Mouse (Mus musculus) lung, embryonic 14.5 days (tissue): ENCODE data around the gene Zfp458. TPM values are rescaled to one million over a fixed set of nuclear protein-coding genes. Genes with fewer than 3 reads are reported as not detected.
"Not testable (repeated sequence)": the region's sequence is repeated elsewhere in the genome, so short reads cannot be mapped to it uniquely, and the experiment has no call there.

Experiments
- ATAC-seq: fragments of 200-750 bp; cut with Nextera tagmentation; 2 replicates; pipeline ENCODE4 v1.8.0; 2017; ENCODE audit warnings: mild to moderate bottlenecking, moderate TSS enrichment, moderate library complexity; ENCODE audit not compliant: insufficient read depth
- DNase-seq: peaks from one replicate; pipeline ENCODE4 v3.0.0-alpha.2; 2015
- H3K27ac ChIP-seq: fragments of 300-500 bp; sonication (generic); 2 replicates; pipeline ENCODE4 v1.5.1; 2014; ENCODE audit warnings: low read depth, mild to moderate bottlenecking, moderate library complexity
- H3K27me3 ChIP-seq: fragments of 300-500 bp; sonication (generic); 2 replicates; pipeline ENCODE4 v1.6.1; 2014; ENCODE audit warnings: low read length, control low read depth; ENCODE audit not compliant: insufficient read depth
- H3K36me3 ChIP-seq: fragments of 300-500 bp; sonication (generic); 2 replicates; pipeline ENCODE4 v1.6.1; 2014; ENCODE audit warnings: control low read depth; ENCODE audit not compliant: insufficient read depth
- H3K4me1 ChIP-seq: fragments of 300-500 bp; sonication (generic); 2 replicates; pipeline ENCODE4 v1.6.1; 2014; ENCODE audit warnings: antibody characterized with exemption, control low read depth; ENCODE audit not compliant: insufficient read depth
- H3K4me2 ChIP-seq: fragments of 300-500 bp; sonication (generic); 2 replicates; pipeline ENCODE4 v1.6.1; 2014; ENCODE audit warnings: mild to moderate bottlenecking
- H3K4me3 ChIP-seq: fragments of 300-500 bp; sonication (generic); 2 replicates; pipeline ENCODE4 v1.5.1; 2014; ENCODE audit warnings: low read depth, low read length
- H3K9ac ChIP-seq: fragments of 300-500 bp; sonication (generic); 2 replicates; pipeline ENCODE4 v1.6.1; 2014
- H3K9me3 ChIP-seq: fragments of 300-500 bp; sonication (generic); 2 replicates; pipeline ENCODE4 v1.6.1; 2016; ENCODE audit warnings: low read depth, low read length, control low read depth
- CTCF ChIP-seq: IDR thresholded peaks from 2 replicates; pipeline ENCODE4 v1.5.1; 2016; ENCODE audit warnings: antibody characterized with exemption, low read depth
- WGBS: fragments of 180-500 bp; shearing (Covaris S2); extraction: QIAGEN DNeasy Blood & Tissue Kit; methylation state at CpG from one replicate; pipeline ENCODE4 v1.1.7; 2014; 5-methylcytosine and 5-hydroxymethylcytosine counted together
- polyA plus RNA-seq: library from polyadenylated mRNA; unstranded; fragments of >200 nt; fragmentation: Nextera tagmentation; extraction: Ambion mirVana; gene quantifications from 2 replicates; pipeline ENCODE4 v1.2.1, GENCODE M21; 2014

The Zfp458 gene
- polyA plus RNA-seq = 1.7 TPM in 2 replicates

GRCm38 (mm10) chr13:67278314-67278713, at the start of gene Zfp458:
TSS of gene Zfp458 (minus strand) at chr13:67278466.
- no peak for TF ChIP-seq CTCF
- Histone ChIP-seq H3K9ac (no peak within 1 kb of the TSS), H3K4me1 (no peaks in the 10 kb centered on the region), H3K27ac (no peak within 1 kb of the TSS), H3K27me3 (no peaks in the 10 kb centered on the region), H3K36me3 (no peaks in the 10 kb centered on the region), H3K4me2 (no peak within 1 kb of the TSS), H3K4me3 (no peak within 1 kb of the TSS), H3K9me3 (no peaks in the 10 kb centered on the region)
- 38% methylated on average over 7 of the region's 7 CpGs for WGBS
- ATAC-seq (peak; percentile 52), DNase-seq (peak; percentile 51)

GRCm38 (mm10) chr13:67306718-67307117, 28.5 kb upstream of the Zfp458 start:
- peak; percentile 41 for DNase-seq
- TF ChIP-seq CTCF = no peak
- H3K4me3 ChIP-seq = peak overlapping the region; percentile 67
- WGBS = 23% methylated on average over 5 of the region's 5 CpGs
- peak; percentile 65 for ATAC-seq
- peak overlapping the region; percentile 18; the same call in 1 of the 2 replicates for H3K27ac ChIP-seq
- no peaks in the 10 kb centered on the region for H3K36me3 ChIP-seq
- H3K9me3 ChIP-seq = no peaks in the 10 kb centered on the region
- peak overlapping the region; percentile 75 for H3K4me2 ChIP-seq
- no peaks in the 10 kb centered on the region for H3K27me3 ChIP-seq
- peak overlapping the region; percentile 74; the same call in 1 of the 2 replicates for H3K9ac ChIP-seq
- H3K4me1 ChIP-seq = no peaks in the 10 kb centered on the region

- H3K9me3 ChIP-seq = no peaks in the 10 kb centered on the region
- H3K4me1 ChIP-seq = no peaks in the 10 kb centered on the region
- peak; percentile 19; the same call in 1 of the 2 replicates for TF ChIP-seq CTCF
- DNase-seq = peak; percentile 97
- ATAC-seq = peak; percentile 99
- WGBS = 10% methylated on average over 16 of the region's 16 CpGs
- H3K9ac ChIP-seq = peak within 1 kb of the TSS; percentile 74
- H3K36me3 ChIP-seq = no peaks in the 10 kb centered on the region
- H3K4me3 ChIP-seq = peak within 1 kb of the TSS; percentile 67
- H3K27me3 ChIP-seq = no peaks in the 10 kb centered on the region
- peak within 1 kb of the TSS; percentile 63; the same call in 1 of the 2 replicates for H3K27ac ChIP-seq
- peak within 1 kb of the TSS; percentile 75 for H3K4me2 ChIP-seq
Measured at GRCm38 (mm10) chr13:67305822-67306672, 27.8 kb upstream of the Zfp458 start, which contains the start of gene Zfp457. TSS of gene Zfp457 (minus strand) at chr13:67306485.

- not testable (repeated sequence) for H3K27ac ChIP-seq, H3K9me3 ChIP-seq, H3K27me3 ChIP-seq, H3K4me1 ChIP-seq, H3K36me3 ChIP-seq
- ATAC-seq (peak; percentile 59), DNase-seq (peak; percentile 8)
- Histone ChIP-seq H3K4me3 (peak overlapping the region; percentile 64), H3K4me2 (peak overlapping the region; percentile 71), H3K9ac (peak overlapping the region; percentile 67)
- 38% methylated on average over 8 of the region's 9 CpGs for WGBS
Measured at GRCm38 (mm10) chr13:67269383-67270065, 8.7 kb downstream of the Zfp458 start.

- no peaks in the 10 kb centered on the region for H3K27me3 ChIP-seq
- DNase-seq = peak; percentile 88
- peak overlapping the region; percentile 67 for H3K9ac ChIP-seq
- no peak for TF ChIP-seq CTCF
- ATAC-seq = peak; percentile 98
- H3K27ac ChIP-seq = no peak overlapping the region
- 6% methylated on average over 18 of the region's 18 CpGs for WGBS
- H3K4me3 ChIP-seq = peak overlapping the region; percentile 64
- no peaks in the 10 kb centered on the region for H3K36me3 ChIP-seq
- H3K4me2 ChIP-seq = peak overlapping the region; percentile 71
- no peaks in the 10 kb centered on the region for H3K4me1 ChIP-seq
- H3K9me3 ChIP-seq = no peaks in the 10 kb centered on the region
Measured at GRCm38 (mm10) chr13:67268568-67269369, 9.5 kb downstream of the Zfp458 start.

GRCm38 (mm10) chr13:67214015-67214607, 64.2 kb downstream of the Zfp458 start:
- no peak for DNase-seq
- peak; percentile 22; the same call in 1 of the 2 replicates for TF ChIP-seq CTCF
- Histone ChIP-seq H3K9me3 (no peaks in the 10 kb centered on the region), H3K4me2 (no peak overlapping the region), H3K36me3 (no peaks in the 10 kb centered on the region), H3K4me1 (no peaks in the 10 kb centered on the region), H3K27ac (no peak overlapping the region), H3K27me3 (no peaks in the 10 kb centered on the region), H3K4me3 (no peak overlapping the region), H3K9ac (no peak overlapping the region)
- ATAC-seq = peak; percentile 52; the same call in 1 of the 2 replicates
- WGBS = 54% methylated on average over 4 of the region's 4 CpGs

Other genes starting within 250 kb of the Zfp458 start
- gene Zfp712, start 217.3 kb downstream of the Zfp458 start, polyA plus RNA-seq = 3.6 and 4.3 TPM in 2 replicates
- 6.5 and 6.9 TPM in 2 replicates for gene Zfp708, start 180.5 kb downstream of the Zfp458 start, polyA plus RNA-seq
- gene Gm28557, start 169.9 kb downstream of the Zfp458 start, polyA plus RNA-seq = 3.4 and 3.5 TPM in 2 replicates
- 0.26 and 0.28 TPM in 2 replicates for gene Rslcan18, start 162.2 kb downstream of the Zfp458 start, polyA plus RNA-seq
- gene Zfp759, start 156.8 kb downstream of the Zfp458 start, polyA plus RNA-seq = 2.1 and 2.6 TPM in 2 replicates
- 5.1 and 7.3 TPM in 2 replicates for gene Rsl1, start 105.3 kb downstream of the Zfp458 start, polyA plus RNA-seq
- 0.83 and 1.3 TPM in 2 replicates for gene Zfp455, start 84.0 kb downstream of the Zfp458 start, polyA plus RNA-seq
- gene Zfp457, start 28.0 kb upstream of the Zfp458 start, polyA plus RNA-seq = 0.42 TPM in 1 of 2 replicates, not detected in the other
- gene Zfp595, start 54.1 kb upstream of the Zfp458 start, polyA plus RNA-seq = 2.9 and 3.1 TPM in 2 replicates
- 0.67 TPM in 1 of 2 replicates, not detected in the other for gene Gm28044, start 82.1 kb upstream of the Zfp458 start, polyA plus RNA-seq
- gene Zfp953, start 82.1 kb upstream of the Zfp458 start, polyA plus RNA-seq = 1.3 and 1.6 TPM in 2 replicates
- gene Gm28041, start 97.3 kb upstream of the Zfp458 start, polyA plus RNA-seq = 0.28 and 0.37 TPM in 2 replicates
- gene Zfp456, start 97.3 kb upstream of the Zfp458 start, polyA plus RNA-seq = 1.8 and 2.2 TPM in 2 replicates
- 5.8 and 6.6 TPM in 2 replicates for gene Zfp429, start 121.4 kb upstream of the Zfp458 start, polyA plus RNA-seq
- 1.0 and 1.2 TPM in 2 replicates for gene Zfp459, start 143.0 kb upstream of the Zfp458 start, polyA plus RNA-seq
- gene Zfp874a, start 173.2 kb upstream of the Zfp458 start, polyA plus RNA-seq = 10.1 and 11.5 TPM in 2 replicates
- gene Zfp874b, start 205.8 kb upstream of the Zfp458 start, polyA plus RNA-seq = 2.4 and 2.8 TPM in 2 replicates
- gene Zfp58, start 222.1 kb upstream of the Zfp458 start, polyA plus RNA-seq = 12.7 and 13.1 TPM in 2 replicates
- 0.30 TPM in 1 of 2 replicates, not detected in the other for gene Gm26965, start 247.7 kb upstream of the Zfp458 start, polyA plus RNA-seq
- gene Zfp87, start 247.7 kb upstream of the Zfp458 start, polyA plus RNA-seq = 20.5 and 24.3 TPM in 2 replicates